Mouse (Mus musculus) urinary bladder, postnatal 4 days (tissue): ENCODE data around the gene Rab3b.

Experiments
- DNase-seq, 2 experiments: peaks; one replicate each; pipeline ENCODE4 v3.0.0; 2021 to 2022; ENCODE audit warnings: low spot score in 2 of 2

The Rab3b gene

GRCm38 (mm10) chr4:108878963-108879822 is at the start of gene Rab3b:
Gene Rab3b (plus strand): TSS chr4:108879063.
- peak; percentile 54 to 66 for DNase-seq

GRCm38 (mm10) chr4:108830698-108831097 is 48.2 kb upstream of the Rab3b start:
- no peak for DNase-seq

- DNase-seq: peak; percentile 87 to 90
These were observed 45.7 kb upstream of the Rab3b start, which contains the start of gene Btf3l4 for GRCm38 (mm10) chr4:108832916-108833827. Gene Btf3l4 (minus strand): TSS chr4:108833614.

- no peak for DNase-seq
These were observed 45.1 kb upstream of the Rab3b start for GRCm38 (mm10) chr4:108833828-108834114.

GRCm38 (mm10) chr4:108834115-108834970 is 44.5 kb upstream of the Rab3b start, which contains the start of gene Txndc12:
Gene Txndc12 (plus strand): TSS chr4:108834601.
- DNase-seq: peak; percentile 76 to 77

GRCm38 (mm10) chr4:108834971-108835311 is 43.9 kb upstream of the Rab3b start:
- no peak for DNase-seq

GRCm38 (mm10) chr4:108835496-108835895 is 43.4 kb upstream of the Rab3b start:
- DNase-seq: no peak

GRCm38 (mm10) chr4:108838031-108838430 is 40.8 kb upstream of the Rab3b start:
- DNase-seq: no peak

GRCm38 (mm10) chr4:108841920-108842578 is 36.8 kb upstream of the Rab3b start:
- no peak for DNase-seq

- DNase-seq: no peak
These were observed 35.5 kb upstream of the Rab3b start for GRCm38 (mm10) chr4:108843336-108843735.

GRCm38 (mm10) chr4:108845824-108846569 is 32.9 kb upstream of the Rab3b start:
- DNase-seq: no peak

GRCm38 (mm10) chr4:108847715-108848504 is 31.0 kb upstream of the Rab3b start, which contains the start of gene Kti12:
Gene Kti12 (plus strand): TSS chr4:108847785.
- DNase-seq: peak; percentile 74 to 75

GRCm38 (mm10) chr4:108848505-108848848 is 30.4 kb upstream of the Rab3b start, which contains the start of gene A730015C16Rik:
Gene A730015C16Rik (minus strand): TSS chr4:108848619.
- DNase-seq: peak in 1 of 2 experiments; percentile 18

- DNase-seq: no peak
These were observed 12.1 kb upstream of the Rab3b start for GRCm38 (mm10) chr4:108866806-108867205.

GRCm38 (mm10) chr4:108869730-108870374 is 9.0 kb upstream of the Rab3b start:
- peak; percentile 49 to 72 for DNase-seq

GRCm38 (mm10) chr4:108873746-108874145 is 5.1 kb upstream of the Rab3b start:
- no peak for DNase-seq

- DNase-seq: no peak
These were observed 962 bp upstream of the Rab3b start for GRCm38 (mm10) chr4:108877901-108878300.

- no peak for DNase-seq
These were observed 5.0 kb downstream of the Rab3b start for GRCm38 (mm10) chr4:108883815-108884214.

- DNase-seq: no peak
These were observed 8.6 kb downstream of the Rab3b start for GRCm38 (mm10) chr4:108887456-108887855.
